Mouse (Mus musculus) embryonic facial prominence, embryonic 13.5 days (tissue): ENCODE data around the gene Jag2. TPM values are rescaled to one million over a fixed set of nuclear protein-coding genes. Genes with fewer than 3 reads are reported as not detected.

Experiments used
- ATAC-seq: fragments of 200-750 bp; cut with Nextera tagmentation; 2 replicates; pipeline ENCODE4 v1.8.0; 2017; ENCODE audit warnings: low read depth; ENCODE audit not compliant: insufficient number of reproducible peaks, insufficient read depth, low FRiP score, low TSS enrichment
- H3K27ac ChIP-seq: fragments of 300-500 bp; sonication (generic); 2 replicates; pipeline ENCODE4 v1.5.1; 2015; ENCODE audit warnings: moderate library complexity, mild to moderate bottlenecking, inconsistent platforms
- H3K27me3 ChIP-seq: fragments of 300-500 bp; sonication (generic); 2 replicates; pipeline ENCODE4 v1.6.1; 2015; ENCODE audit warnings: mild to moderate bottlenecking, inconsistent platforms
- H3K36me3 ChIP-seq: fragments of 300-500 bp; sonication (generic); 2 replicates; pipeline ENCODE4 v1.6.1; 2015; ENCODE audit warnings: mild to moderate bottlenecking, inconsistent platforms
- H3K4me1 ChIP-seq: fragments of 300-500 bp; sonication (generic); 2 replicates; pipeline ENCODE4 v1.6.1; 2015; ENCODE audit warnings: inconsistent platforms
- H3K4me2 ChIP-seq: fragments of 300-500 bp; sonication (generic); 2 replicates; pipeline ENCODE4 v1.6.1; 2015; ENCODE audit warnings: moderate library complexity, mild to moderate bottlenecking, inconsistent platforms
- H3K4me3 ChIP-seq: fragments of 300-500 bp; sonication (generic); 2 replicates; pipeline ENCODE4 v1.5.1; 2015; ENCODE audit warnings: mild to moderate bottlenecking, inconsistent platforms
- H3K9ac ChIP-seq: fragments of 300-500 bp; sonication (generic); 2 replicates; pipeline ENCODE4 v1.6.1; 2015; ENCODE audit warnings: mild to moderate bottlenecking, inconsistent platforms
- H3K9me3 ChIP-seq: fragments of 300-500 bp; sonication (generic); 2 replicates; pipeline ENCODE4 v1.6.1; 2016; ENCODE audit warnings: inconsistent platforms
- WGBS: fragments of 180-500 bp; shearing (Covaris S2); methylation state at CpG from one replicate; pipeline ENCODE4 v1.1.7; 2015; ENCODE audit warnings: mixed read lengths; 5-methylcytosine and 5-hydroxymethylcytosine counted together
- polyA plus RNA-seq: library from polyadenylated mRNA; unstranded; fragments of >200 nt; fragmentation: Nextera tagmentation; extraction: Ambion mirVana; gene quantifications from 2 replicates; pipeline ENCODE4 v1.2.1, GENCODE M21; 2015

The Jag2 gene
- polyA plus RNA-seq, 1 experiment from 2014 or later = 11.5 TPM

- H3K4me3 ChIP-seq = no peak overlapping the region
- peaks cover 5% of the 10 kb centered on the region for H3K4me1 ChIP-seq
- no peak overlapping the region for H3K4me2 ChIP-seq
- no peak overlapping the region for H3K27ac ChIP-seq
- H3K36me3 ChIP-seq = peaks cover 39% of the 10 kb centered on the region
- WGBS = 36% methylated on average over 4 of the region's 4 CpGs
- no peak for ATAC-seq
- H3K27me3 ChIP-seq = no peaks in the 10 kb centered on the region
- no peaks in the 10 kb centered on the region for H3K9me3 ChIP-seq
- no peak overlapping the region for H3K9ac ChIP-seq
Measured at GRCm38 (mm10) chr12:112955800-112956199, 26.2 kb upstream of the Jag2 start.

DNA sequence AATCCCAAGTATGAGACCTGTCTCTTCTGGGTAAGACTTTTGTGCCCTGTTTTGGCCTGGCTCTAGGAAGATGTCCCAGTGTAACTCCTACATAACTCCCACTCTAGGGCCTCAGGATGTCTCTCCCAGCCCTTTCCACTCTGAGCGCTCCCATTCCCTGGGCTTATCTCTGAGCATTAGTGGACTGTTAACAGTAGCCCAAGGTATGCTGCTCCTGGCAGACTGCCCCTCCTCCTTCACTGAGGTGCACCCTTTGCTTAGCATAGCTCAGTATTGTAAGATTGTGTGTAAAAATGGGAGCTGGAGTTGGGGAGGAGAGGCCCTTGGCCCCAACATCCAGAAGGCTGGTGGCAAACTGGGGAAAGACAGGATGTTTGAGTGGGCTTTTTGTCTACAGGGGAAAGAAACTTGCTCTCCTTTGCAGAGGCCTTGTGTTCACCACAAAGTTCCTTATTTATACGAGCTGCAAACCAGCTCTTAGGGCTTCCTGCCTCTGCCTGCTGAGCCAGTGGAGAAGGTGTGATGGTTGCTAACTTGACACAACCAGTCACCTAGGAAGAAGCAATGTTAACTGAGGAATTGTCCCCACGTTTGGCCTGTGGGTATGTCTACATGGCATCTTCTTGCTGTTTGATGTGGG, 23.5 kb upstream of the Jag2 start:
- Histone ChIP-seq H3K9ac (no peak overlapping the region), H3K4me3 (no peak overlapping the region), H3K36me3 (peaks cover 15% of the 10 kb centered on the region), H3K27me3 (no peaks in the 10 kb centered on the region), H3K4me1 (peaks cover 14% of the 10 kb centered on the region), H3K9me3 (no peaks in the 10 kb centered on the region), H3K27ac (no peak overlapping the region), H3K4me2 (no peak overlapping the region)
- WGBS = 83% methylated on average over 3 of the region's 3 CpGs
- no peak for ATAC-seq

- H3K27ac ChIP-seq = no peak overlapping the region
- H3K9ac ChIP-seq = no peak overlapping the region
- no peaks in the 10 kb centered on the region for H3K9me3 ChIP-seq
- peaks cover 14% of the 10 kb centered on the region for H3K4me1 ChIP-seq
- H3K4me3 ChIP-seq = no peak overlapping the region
- no peak overlapping the region for H3K4me2 ChIP-seq
- 72% methylated on average over 8 of the region's 8 CpGs for WGBS
- peaks cover 9% of the 10 kb centered on the region for H3K36me3 ChIP-seq
- ATAC-seq = no peak
- H3K27me3 ChIP-seq = no peaks in the 10 kb centered on the region
Measured at GRCm38 (mm10) chr12:112952433-112952832, 22.9 kb upstream of the Jag2 start.

DNA sequence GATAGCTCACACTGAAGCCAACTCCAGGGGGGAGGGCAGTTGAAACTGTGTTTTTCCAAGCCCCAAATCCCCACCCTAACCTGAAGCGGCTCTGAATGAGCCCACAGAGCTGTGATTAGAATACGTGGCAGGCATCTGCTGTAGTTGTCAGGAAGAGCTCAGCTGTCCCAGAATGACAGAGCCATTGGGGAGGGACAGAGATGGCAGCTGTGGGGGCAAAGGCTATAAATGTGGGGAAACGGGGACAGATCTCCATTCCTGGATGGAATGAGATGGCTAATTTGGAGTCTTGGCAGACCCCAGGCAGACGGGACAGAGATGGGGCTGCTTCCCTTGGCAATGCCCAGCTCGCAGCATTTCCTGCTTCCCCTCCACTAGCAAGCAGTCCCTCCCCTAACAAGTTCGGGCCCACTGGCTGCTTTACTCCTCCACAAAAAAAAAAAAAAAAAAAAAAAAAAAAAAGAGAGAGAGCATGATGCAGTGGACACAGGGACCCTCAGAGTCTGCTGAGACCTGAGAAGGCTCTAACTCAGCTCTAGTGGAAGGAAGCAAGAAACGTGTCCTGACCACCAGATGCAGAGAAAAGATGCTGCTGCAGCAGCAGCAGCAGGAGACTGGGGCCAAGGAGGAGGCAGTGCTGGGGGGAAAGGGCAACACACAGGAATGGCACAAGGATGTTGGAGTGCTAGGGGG, 21.7 kb upstream of the Jag2 start:
- Histone ChIP-seq H3K9ac (peak overlapping the region; percentile 83; the same call in 1 of the 2 replicates), H3K27me3 (no peaks in the 10 kb centered on the region; the same call in 1 of the 2 replicates), H3K27ac (0 out of 2 replicates have a peak overlapping the region, but pooled peaks have one; percentile 69), H3K9me3 (no peaks in the 10 kb centered on the region), H3K36me3 (no peaks in the 10 kb centered on the region), H3K4me3 (no peak overlapping the region), H3K4me2 (peak overlapping the region; percentile 92), H3K4me1 (peaks cover 14% of the 10 kb centered on the region)
- ATAC-seq = no peak
- WGBS = 23% methylated on average over 7 of the region's 7 CpGs

DNA sequence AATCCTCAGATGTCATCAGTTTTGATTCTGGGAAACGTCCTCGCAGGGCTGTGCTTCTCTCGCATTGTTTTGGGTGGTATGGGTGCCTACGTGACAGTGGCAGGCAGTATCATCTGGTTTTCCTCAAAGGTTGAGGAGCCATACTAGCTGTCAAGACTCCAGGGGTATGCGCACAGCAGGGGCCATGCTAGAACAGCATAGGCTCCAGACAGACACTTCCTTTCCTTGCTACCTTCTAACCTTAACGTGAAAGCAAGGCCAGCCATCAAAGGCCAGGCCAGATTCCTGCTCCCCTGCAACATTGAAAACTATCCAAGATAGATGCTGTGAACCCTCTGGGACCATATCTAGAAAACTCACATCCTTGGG, 21.2 kb upstream of the Jag2 start:
- 6% methylated on average over 6 of the region's 6 CpGs for WGBS
- ATAC-seq = no peak
- Histone ChIP-seq H3K9me3 (no peaks in the 10 kb centered on the region), H3K4me2 (peak overlapping the region; percentile 92), H3K27ac (peak overlapping the region; percentile 69; the same call in 1 of the 2 replicates), H3K36me3 (no peaks in the 10 kb centered on the region), H3K4me3 (peak overlapping the region; percentile 66), H3K4me1 (peaks cover 14% of the 10 kb centered on the region), H3K27me3 (no peaks in the 10 kb centered on the region; the same call in 1 of the 2 replicates), H3K9ac (peak overlapping the region; percentile 83; the same call in 1 of the 2 replicates)

DNA sequence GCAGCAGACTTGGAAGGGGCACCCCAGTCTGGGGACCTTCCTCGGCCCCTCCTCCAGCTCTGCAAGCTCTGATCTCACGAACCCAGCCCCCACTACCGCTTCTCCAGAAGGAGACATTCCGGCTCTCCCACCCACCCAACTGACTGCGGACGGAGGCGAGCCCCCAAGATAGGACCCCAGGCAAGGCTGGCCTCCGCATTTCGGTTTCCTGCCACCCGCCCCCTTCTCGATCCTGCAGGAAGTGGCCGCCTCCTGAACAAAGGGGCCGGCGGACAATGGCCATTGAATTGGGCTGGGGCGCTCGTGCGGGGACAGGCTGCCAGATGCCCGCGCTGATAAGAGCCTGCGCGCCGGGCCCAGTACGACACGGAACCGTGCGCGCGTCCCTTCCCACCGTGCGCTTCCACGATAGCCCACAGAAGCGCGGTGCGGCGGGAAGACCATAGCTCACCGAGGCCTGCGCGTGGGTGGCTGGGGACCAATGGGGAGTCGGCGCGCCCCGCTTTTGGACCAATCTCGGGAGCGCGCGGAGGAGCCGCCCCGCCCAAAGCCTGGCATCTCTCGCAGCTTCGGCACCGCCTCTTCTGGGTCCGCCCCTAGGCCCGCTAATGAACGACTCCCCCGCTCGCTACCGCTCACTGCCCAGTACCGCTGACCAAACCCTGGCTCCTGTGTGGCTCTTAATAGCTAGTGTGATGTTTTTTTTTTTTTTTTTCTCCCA, 20.6 kb upstream of the Jag2 start:
- Histone ChIP-seq H3K9ac (peak overlapping the region; percentile 83), H3K36me3 (no peaks in the 10 kb centered on the region), H3K4me2 (peak overlapping the region; percentile 92), H3K27me3 (no peaks in the 10 kb centered on the region; the same call in 1 of the 2 replicates), H3K27ac (peak overlapping the region; percentile 69), H3K4me1 (peaks cover 14% of the 10 kb centered on the region), H3K4me3 (peak overlapping the region; percentile 66), H3K9me3 (no peaks in the 10 kb centered on the region)
- peak; percentile 81 for ATAC-seq
- WGBS = under 1% methylated on average over 58 of the region's 58 CpGs

- peak overlapping the region; percentile 29; the same call in 1 of the 2 replicates for H3K27ac ChIP-seq
- 27% methylated on average over 4 of the region's 4 CpGs for WGBS
- no peaks in the 10 kb centered on the region for H3K36me3 ChIP-seq
- no peak overlapping the region for H3K4me2 ChIP-seq
- H3K9me3 ChIP-seq = no peaks in the 10 kb centered on the region
- no peak overlapping the region for H3K4me3 ChIP-seq
- H3K4me1 ChIP-seq = peaks cover 15% of the 10 kb centered on the region
- no peak for ATAC-seq
- H3K27me3 ChIP-seq = no peaks in the 10 kb centered on the region; the same call in 1 of the 2 replicates
- no peak overlapping the region for H3K9ac ChIP-seq
Measured at GRCm38 (mm10) chr12:112947307-112947706, 17.7 kb upstream of the Jag2 start.

DNA sequence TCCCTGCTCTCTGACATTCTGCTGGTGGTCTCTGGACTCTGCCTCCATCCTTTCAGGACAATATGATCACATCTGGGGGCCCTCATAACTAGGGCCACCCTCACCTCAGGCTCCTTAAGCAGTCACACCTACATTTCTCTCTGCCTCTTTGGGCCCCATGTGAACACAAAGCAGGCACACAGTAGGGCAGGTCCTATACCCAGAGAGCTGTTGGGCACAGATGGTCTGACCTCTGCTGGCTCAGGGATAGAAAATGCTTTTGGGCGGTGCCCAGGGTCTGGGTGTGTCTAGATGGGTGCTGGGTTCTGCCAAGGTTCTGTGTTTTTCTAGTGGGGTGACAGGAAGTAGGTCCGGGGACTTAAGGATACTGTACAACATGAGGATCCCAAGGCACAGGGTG, 14.1 kb upstream of the Jag2 start:
- no peak overlapping the region for H3K27ac ChIP-seq
- H3K36me3 ChIP-seq = no peaks in the 10 kb centered on the region
- peaks cover 31% of the 10 kb centered on the region for H3K4me1 ChIP-seq
- no peaks in the 10 kb centered on the region; the same call in 1 of the 2 replicates for H3K27me3 ChIP-seq
- no peak overlapping the region for H3K4me2 ChIP-seq
- H3K9ac ChIP-seq = no peak overlapping the region
- no peaks in the 10 kb centered on the region for H3K9me3 ChIP-seq
- 81% methylated on average over 2 of the region's 2 CpGs for WGBS
- no peak overlapping the region for H3K4me3 ChIP-seq
- ATAC-seq = no peak

DNA sequence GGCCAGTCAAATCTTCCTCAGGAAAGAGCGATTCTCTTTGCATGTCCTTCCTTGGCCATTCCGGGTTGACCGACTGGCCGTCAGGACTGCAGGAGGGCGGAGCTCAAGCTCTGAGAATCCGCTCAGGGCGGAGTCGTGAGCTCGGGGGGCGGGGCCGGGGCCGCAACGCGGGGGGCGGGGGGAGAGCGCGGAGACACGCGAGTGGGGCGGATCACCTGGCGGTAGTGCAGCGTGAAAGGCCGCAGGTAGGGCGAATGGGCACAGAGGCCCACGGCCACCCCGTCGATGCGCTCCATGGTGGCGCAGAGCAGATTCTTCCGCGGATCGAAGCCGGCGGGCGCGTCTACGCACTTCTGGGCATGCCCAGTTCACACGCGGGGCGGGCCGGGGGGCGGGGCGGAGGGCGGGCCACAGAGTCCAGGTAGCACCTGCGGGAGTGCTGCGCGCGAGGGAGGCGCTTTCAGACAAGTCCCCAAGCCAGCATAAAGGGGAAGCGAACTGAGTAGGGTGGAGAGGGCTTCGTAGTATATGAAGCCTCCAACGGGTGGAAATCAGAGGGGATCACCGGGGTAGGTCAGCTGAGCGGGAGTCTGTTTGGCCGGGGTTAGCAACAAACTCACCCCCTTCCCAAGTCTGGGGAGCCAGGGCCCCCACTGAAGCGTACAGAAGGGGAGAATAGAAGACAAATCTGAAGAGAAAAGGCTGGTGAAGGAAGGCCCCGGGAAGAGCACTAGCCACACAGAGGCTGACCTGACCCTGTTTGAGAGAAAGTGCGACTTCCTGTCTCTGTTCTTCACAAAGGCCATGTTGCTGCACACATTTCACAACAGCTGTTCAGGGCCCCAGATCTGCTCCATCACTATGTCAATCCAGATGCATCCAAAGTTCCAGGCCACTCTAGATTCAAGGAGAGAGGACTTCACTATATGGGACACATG, 12.5 kb upstream of the Jag2 start, which contains the start of gene Nudt14:
TSS of gene Nudt14 (minus strand) at position 349 of the 938 bp plus-strand sequence.
- no peaks in the 10 kb centered on the region for H3K36me3 ChIP-seq
- H3K4me2 ChIP-seq = peak within 1 kb of the TSS; percentile 80
- peaks cover 39% of the 10 kb centered on the region for H3K4me1 ChIP-seq
- H3K27ac ChIP-seq = peak within 1 kb of the TSS; percentile 74
- no peaks in the 10 kb centered on the region for H3K9me3 ChIP-seq
- WGBS = 2% methylated on average over 58 of the region's 58 CpGs
- peak within 1 kb of the TSS; percentile 81 for H3K9ac ChIP-seq
- H3K27me3 ChIP-seq = no peaks in the 10 kb centered on the region; the same call in 1 of the 2 replicates
- ATAC-seq = peak; percentile 44; the same call in 1 of the 2 replicates
- peak within 1 kb of the TSS; percentile 68 for H3K4me3 ChIP-seq

DNA sequence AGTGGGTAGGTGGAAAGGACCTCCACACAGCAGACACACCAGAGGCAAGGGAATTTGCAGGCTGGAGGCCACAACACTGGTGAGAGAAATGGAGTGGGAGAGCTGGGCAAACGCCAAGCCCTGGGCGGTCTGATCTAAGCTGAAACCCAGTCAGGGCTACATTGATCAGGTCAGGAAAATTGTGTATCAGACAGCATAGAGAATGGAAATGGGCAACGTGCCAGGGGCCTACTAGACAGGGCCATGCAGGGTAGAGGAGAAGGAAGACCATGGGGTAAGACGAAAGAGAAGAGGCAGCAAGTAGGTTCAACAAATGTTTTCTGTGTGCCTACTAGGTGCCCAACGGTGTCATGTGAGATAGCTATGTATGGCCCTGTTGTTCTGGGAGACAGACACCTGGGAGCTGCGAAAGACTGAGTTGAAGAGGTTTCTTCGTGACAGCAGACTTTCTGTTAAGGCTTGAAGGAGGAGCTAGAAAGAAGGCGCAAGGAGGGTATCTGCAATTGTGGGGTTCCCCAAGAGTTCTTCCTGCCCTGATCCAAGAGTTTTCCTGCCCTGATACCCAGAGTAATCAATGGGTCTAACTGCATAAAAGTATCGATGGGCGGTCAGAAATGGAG, 11.7 kb upstream of the Jag2 start:
- WGBS = 42% methylated on average over 10 of the region's 10 CpGs
- Histone ChIP-seq H3K9ac (peak overlapping the region; percentile 81), H3K4me3 (peak overlapping the region; percentile 68), H3K27ac (peak overlapping the region; percentile 74), H3K27me3 (no peaks in the 10 kb centered on the region), H3K4me2 (peak overlapping the region; percentile 80), H3K9me3 (no peaks in the 10 kb centered on the region), H3K4me1 (peaks cover 39% of the 10 kb centered on the region), H3K36me3 (no peaks in the 10 kb centered on the region)
- no peak for ATAC-seq
